Mouse (Mus musculus): Measurements from ENCODE around the gene Ksr1.

Ksr1 gene

DNA sequence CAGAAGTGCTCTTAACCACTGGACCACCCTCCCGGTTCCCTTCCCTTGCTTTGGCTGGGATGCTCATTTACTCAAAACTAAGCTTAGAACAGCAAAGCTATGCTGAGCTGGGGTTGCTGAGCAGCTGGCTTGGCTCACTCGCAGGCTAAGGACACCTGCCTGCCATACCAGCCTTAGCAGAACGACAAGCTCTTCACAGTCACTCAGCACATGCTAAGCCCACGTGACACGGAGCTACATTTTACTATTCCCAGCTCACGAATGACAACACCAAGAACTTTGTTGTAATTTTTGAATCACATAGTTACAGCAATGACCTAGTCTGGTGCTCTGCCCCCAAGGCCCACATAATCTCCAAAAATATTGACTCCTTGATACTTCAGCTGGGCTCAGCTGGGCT is 66.1 kb downstream of the Ksr1 start:
- no peak for TF ChIP-seq GATA4 (IDR thresholded peaks at IDR 0.05; ENCODE audit: insufficient replicate concordance, low read length)

DNA sequence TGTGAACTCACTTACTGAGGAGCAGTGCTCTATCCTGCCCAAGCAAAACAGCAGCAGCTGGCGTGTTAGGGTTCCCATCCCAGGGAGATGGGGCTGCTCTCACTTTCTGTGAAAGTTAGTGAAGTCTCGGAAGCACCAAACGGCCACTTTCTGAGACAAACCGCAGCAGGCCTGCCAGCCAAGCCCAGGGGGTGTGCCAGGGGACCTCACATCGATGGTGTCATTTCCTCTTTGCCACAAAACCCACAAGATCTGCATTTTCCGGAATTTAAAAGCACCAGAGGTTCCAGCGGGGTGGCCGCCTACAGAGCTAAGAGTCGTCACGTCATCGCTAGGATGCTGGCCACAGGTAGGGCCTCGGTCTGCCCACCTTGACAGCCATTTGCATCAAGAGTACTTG is 69.7 kb downstream of the Ksr1 start:
- no peak for TF ChIP-seq GATA4 (IDR thresholded peaks at IDR 0.05; ENCODE audit: insufficient replicate concordance, low read length)

DNA sequence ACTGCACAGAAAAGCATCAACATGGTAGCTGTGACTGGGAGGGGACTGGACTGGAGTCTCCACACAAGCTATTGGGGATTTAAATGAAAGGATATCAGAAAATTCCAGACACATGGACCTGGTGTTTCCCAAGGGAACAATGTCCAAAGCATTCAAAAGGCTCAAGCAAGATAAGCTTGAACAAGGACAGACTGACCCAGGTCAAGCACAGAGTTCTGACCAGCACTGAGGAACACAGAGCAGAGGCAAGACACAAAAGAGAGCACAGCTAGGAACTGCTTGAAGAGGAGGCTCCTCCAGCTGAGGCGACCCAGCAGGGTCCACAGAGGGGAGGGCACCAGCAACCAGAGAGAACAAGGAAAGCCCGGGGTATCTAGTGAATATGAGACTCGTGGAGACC is 71.2 kb downstream of the Ksr1 start:
- no peak for TF ChIP-seq GATA4 (IDR thresholded peaks at IDR 0.05; ENCODE audit: insufficient replicate concordance, low read length)

DNA sequence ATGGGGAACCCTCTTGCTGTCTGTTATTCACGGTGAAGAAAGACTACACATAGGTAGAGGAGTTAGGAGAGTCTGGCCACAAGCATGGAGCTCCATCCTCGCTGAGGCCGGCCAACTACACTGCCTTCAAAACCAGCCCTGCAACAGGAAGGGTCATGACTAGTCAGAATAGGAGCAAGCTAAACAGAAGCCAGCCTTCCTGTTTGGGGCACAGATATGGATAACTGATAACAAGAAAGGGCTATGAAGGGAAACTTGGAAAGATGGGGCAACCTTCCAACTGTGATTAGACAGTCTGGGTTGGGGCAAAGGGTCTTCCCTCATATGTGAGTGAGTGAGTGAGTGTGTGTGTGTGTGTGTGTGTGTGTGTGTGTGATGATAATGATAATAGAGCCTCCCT is 71.6 kb downstream of the Ksr1 start:
- TF ChIP-seq GATA4 (IDR thresholded peaks at IDR 0.05; ENCODE audit: insufficient replicate concordance, low read length), result no peak

DNA sequence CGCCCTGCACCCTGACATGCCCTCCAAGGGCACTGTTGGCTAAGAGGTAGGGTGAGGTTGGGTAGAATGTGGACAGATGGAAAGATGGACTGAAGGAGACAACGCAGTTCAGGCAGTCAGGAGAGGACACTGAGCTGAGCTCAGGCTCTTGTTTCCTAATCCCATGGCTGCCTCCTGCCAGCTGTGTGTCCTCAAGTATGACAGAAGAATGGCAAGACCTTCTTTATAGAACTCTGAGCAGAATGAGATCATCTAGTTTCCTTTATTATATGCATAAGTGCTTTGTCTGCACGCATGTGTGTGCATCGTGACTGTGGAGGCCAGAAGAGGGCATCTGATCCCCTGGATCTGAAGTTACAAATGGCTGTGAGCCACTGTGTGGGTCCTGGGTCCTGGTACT is 72.6 kb downstream of the Ksr1 start:
- no peak for TF ChIP-seq GATA4 (IDR thresholded peaks at IDR 0.05; ENCODE audit: insufficient replicate concordance, low read length)

DNA sequence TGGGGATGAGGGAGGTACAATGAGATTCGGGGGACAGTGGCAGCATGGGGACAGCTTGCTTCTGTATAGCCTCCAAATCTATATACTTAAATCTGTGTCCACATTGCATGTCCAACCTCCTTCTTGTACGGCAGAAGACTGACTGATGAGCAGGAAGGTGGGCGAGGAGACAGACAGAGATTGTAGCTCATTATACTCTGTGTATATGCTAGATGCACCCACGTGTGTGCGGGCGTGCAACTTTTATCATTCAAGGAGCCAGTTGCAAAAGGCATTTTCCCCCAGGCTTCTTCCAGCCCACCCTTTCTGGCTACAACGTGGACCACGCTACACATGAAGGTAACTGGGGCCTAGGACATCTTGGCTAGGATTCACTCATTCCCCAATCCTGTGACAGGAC is 74.1 kb downstream of the Ksr1 start:
- no peak for TF ChIP-seq GATA4 (IDR thresholded peaks at IDR 0.05; ENCODE audit: insufficient replicate concordance, low read length)

DNA sequence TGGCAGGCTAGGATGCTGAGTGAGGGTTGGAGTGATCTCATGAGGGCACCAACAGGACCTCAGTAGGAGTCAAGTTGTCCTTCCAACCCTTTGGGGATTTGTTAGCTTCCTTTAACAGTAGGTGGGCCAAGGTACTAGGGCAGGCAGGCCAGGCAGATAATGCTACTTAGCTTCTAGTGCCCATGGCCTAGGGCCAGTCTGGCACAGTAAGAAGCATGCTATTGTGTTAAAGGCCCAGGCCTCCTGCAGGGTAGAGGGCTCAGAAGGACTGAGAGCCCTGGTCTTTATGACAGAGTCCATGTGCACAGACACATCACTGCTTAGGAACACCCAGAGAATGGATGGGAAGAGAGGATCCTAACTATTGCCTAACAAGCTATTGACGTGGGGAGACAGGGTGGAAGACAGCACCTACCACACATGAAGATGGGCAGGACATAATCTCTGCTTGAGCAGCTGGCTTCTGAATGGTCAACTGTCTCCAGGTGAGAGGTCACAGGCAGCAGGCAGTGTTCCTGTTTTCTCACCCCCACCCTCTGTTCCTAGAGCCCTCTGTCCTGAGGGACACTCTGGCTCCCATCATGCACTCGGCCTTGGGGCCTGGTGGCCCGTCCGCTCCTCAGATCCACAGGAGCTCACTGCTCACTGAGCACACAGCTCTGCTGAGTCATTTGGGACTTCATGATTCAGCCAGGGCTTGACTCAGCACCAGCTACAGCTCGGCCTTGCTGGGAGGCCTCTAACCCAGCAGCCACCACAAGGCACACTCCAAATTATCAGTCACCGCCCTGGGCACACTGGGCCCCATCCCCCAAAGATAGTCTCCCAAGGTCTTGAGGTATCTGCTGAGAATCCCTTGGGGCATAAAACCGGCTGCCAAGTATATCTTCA is 74.9 kb downstream of the Ksr1 start:
- no peak for TF ChIP-seq GATA4 (IDR thresholded peaks at IDR 0.05; ENCODE audit: insufficient replicate concordance, low read length)

DNA sequence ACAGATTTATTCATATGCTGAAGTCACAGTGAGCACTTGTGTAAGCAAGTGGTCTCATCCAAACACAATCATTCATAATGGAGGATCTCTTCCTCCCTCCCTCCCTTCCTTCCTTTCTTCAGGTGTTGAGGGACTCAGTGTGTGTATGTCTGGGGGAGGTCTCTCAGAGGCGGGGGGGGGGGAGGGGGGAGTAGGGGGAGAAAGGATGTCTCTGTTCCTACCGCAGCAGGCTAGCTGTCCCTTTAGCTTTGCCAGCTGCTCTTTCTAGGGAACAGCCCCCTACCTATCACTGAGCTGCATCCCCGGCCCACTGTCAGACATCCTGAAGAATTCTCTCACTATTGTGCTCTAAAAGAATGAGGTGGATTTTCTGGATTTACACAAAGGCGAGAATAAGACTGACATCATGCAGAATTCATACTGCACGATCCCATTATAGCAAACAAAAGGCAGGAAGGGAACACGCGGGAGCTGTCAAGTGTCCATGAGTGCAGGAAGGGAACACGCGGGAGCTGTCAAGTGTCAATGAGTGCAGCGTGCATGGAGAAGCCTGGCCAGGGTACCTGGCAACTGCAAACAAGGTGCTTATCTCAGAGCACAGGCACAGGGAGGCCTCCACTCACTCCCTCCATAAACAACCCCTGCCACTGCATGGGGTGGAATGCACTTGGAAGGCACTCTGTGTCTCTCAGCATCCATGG is 76.6 kb downstream of the Ksr1 start:
- no peak for TF ChIP-seq GATA4 (IDR thresholded peaks at IDR 0.05; ENCODE audit: insufficient replicate concordance, low read length)

DNA sequence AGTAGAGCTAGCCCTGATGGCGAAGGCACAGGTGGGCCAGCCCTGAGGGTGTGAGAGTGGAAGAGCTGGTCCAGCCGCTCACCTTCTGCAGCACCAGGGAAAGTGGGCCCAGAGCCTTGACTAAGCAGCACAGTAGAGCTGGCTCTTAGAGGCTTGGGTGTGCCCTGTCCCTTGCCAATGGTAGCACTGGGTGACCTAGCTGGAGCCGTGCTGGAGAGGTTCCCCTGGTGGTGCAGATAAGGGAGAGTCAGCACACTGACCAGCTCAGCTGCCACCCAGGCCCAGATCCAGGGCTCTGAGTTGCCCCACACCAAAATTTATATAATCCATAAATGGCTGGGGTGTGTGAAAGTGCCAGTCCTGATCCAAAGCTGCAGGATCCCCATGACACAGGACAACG is 79.0 kb downstream of the Ksr1 start:
- TF ChIP-seq GATA4 (IDR thresholded peaks at IDR 0.05; ENCODE audit: insufficient replicate concordance, low read length), result no peak

DNA sequence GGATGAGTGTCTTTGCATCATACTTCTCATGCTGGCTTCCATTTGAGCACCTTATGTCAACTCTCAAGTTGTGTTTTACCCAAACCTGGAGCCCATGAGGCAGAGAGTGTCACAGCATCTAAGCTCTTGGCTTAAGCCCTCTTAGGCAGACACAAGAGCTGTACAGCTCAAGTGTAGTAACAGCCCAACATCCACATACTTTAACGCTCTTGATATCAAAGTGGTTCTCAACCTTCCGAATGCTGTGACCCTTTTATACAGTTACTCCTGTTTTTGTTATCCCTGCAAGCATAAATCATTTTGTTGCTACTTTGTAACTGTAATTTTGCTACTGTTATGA is 80.0 kb downstream of the Ksr1 start:
- no peak for TF ChIP-seq GATA4 (IDR thresholded peaks at IDR 0.05; ENCODE audit: insufficient replicate concordance, low read length)

DNA sequence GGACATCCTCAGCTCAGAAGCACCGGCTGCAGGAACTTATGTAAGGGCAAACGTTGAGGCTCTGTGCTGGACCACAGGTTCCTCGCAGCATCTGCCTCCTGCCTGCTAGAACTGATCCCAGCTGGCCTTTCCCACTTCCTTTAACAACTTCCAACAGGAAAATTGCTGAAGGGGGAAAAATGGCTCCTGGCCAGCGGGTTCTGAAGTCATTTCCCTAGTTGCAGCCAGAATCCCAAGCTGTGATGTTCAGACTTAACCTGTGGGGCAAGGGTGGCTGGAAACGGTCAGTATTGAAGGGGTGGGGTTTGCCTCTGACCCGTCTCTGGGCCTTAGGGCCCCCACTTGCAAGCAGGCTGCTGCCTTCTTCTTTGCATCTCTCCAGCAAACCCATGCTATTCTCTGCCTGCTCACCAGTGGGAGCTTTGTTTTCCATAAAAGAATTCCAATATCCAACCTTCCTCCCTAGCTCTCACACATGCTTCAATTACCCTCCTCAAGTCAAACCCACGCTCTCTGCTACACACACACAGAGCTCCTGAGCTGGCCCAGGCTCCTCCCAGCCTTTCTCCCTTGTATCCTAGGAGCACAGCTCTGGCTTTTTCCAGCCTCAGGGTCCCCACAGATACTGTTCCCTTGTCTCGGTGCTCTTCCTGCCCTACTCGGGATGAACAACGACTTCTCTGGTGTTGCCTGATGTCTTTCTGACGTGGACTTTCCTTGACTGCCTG is 80.6 kb downstream of the Ksr1 start:
- no peak for TF ChIP-seq GATA4 (IDR thresholded peaks at IDR 0.05; ENCODE audit: insufficient replicate concordance, low read length)

DNA sequence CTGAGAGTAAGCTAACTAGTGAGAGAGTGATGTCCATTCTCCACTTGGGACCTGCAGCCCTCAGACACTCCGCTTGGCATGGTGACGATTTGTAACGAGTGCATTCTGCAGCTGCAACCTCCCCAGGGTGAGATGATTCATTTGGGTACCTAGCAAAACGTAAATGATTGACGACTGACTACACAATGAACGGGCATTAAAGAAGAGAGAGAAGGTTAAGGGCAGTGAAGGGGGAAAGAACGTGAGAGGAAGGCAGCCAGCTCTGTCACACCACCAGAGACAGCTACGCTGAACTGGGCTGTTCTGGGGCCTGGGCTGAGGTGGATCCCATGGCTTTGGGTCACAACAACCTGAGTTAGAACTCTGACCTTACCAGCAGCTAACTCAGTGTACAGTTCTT is 81.9 kb downstream of the Ksr1 start:
- TF ChIP-seq GATA4 (IDR thresholded peaks at IDR 0.05; ENCODE audit: insufficient replicate concordance, low read length), result no peak

DNA sequence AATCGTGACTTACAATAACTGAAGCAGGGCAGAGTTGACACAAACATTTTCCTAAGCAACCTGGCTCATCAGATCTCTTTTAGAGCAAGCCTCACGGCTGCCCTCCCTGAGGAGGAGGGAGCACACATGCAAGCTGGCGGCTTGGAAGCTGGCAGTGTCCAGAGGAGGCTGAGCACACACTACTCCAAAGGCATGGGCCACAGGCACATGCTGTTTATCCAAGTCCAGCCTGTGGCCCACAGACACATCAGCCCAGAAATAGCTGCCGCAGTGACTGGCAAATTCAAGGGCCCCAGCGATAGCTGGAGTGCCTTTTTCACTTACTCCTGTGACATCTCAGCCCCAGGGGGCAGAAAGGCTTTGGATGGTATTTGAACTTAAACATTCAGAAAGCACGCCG is 82.6 kb downstream of the Ksr1 start:
- TF ChIP-seq GATA4 (IDR thresholded peaks at IDR 0.05; ENCODE audit: insufficient replicate concordance, low read length), result no peak

DNA sequence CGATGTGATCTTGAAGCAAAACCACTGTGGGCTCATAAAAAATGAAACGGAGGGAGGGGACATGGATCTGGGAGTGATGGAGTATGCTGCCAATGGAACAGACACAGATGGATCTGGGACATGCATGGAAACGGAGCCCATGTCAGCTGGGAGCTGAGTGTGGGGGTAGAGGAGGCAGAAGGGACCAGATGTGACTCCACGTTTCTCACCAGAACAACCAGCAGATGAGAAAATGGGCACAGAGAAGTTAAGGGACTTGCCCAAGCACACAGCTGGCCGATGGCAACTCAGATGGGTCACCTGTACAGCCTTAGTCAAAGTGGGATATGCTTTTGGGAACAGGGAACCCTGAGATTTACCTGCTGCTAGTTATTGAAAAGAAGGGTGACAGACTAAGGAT is 83.3 kb downstream of the Ksr1 start:
- TF ChIP-seq GATA4 (IDR thresholded peaks at IDR 0.05; ENCODE audit: insufficient replicate concordance, low read length), result no peak

DNA sequence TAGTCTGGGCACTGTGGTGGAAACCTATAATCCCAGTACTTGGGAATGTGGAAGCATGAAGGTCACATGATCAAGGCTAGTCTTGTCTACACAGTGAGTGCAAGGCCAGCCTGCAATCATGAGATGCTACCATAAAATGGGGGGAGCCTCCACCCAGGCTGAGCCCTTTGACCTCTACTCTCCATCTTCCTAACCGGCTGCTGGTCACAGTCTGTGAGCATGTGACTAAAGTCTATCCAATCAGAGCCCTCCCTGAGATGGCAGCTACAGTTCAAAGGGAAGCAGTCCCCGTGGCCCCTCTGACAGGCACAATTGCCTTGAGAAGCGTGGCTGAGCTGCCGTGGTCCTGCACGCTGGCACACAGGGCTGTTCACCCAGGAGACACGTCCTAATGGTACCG is 84.4 kb downstream of the Ksr1 start:
- no peak for TF ChIP-seq GATA4 (IDR thresholded peaks at IDR 0.05; ENCODE audit: insufficient replicate concordance, low read length)

DNA sequence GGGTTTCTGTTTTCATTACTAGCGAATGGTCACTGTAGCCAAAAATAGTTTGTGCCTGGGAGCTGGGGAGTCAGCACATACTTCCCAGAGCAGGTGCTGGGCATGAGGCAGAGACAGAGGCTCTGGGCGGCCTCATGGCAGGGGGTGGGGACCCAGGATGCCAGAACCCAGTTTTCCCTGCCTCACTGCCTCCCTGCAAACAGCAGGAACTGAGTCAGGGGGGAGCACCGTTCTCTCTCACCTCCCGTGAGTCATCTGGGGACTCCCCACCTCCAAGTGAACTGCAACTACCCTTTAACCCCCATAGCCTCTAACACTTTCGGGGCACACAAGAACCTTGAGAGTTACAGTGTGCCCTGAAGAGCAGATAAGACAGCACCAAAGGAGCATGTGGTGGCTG is 86.4 kb downstream of the Ksr1 start:
- no peak for TF ChIP-seq GATA4 (IDR thresholded peaks at IDR 0.05; ENCODE audit: insufficient replicate concordance, low read length)
